Mouse (Mus musculus): ENCODE data around the gene Cd52. TPM values are rescaled to one million over a fixed set of nuclear protein-coding genes. Genes with fewer than 3 reads are reported as not detected.

Cd52 gene
- polyA plus RNA-seq, 1 experiment: 14.0 TPM

GRCm38 (mm10) chr4:134112403-134112802, 17.5 kb upstream of the Cd52 start:
- H3K27ac ChIP-seq (replicated peaks; ENCODE audit: low read depth, low read length): no peak overlapping the region
- no peak overlapping the region for H3K4me3 ChIP-seq (ENCODE audit: insufficient read depth, low read depth, low read length)
- H3K4me1 ChIP-seq (ENCODE audit: control insufficient read depth, insufficient read depth, insufficient read length, low read length): no peaks in the 10 kb centered on the region

- no peak overlapping the region for H3K27ac ChIP-seq (replicated peaks; ENCODE audit: low read depth, low read length)
- no peaks in the 10 kb centered on the region for H3K4me1 ChIP-seq (ENCODE audit: control insufficient read depth, insufficient read depth, insufficient read length, low read length)
- no peak overlapping the region for H3K4me3 ChIP-seq (ENCODE audit: insufficient read depth, low read depth, low read length)
These were observed 15.8 kb upstream of the Cd52 start for GRCm38 (mm10) chr4:134110653-134111052.

GRCm38 (mm10) chr4:134108196-134108595, 13.3 kb upstream of the Cd52 start:
- H3K4me3 ChIP-seq (ENCODE audit: insufficient read depth, low read depth, low read length): no peak overlapping the region
- H3K27ac ChIP-seq (replicated peaks; ENCODE audit: low read depth, low read length): no peak overlapping the region
- no peaks in the 10 kb centered on the region for H3K4me1 ChIP-seq (ENCODE audit: control insufficient read depth, insufficient read depth, insufficient read length, low read length)

- Histone ChIP-seq H3K4me1 (ENCODE audit: control insufficient read depth, insufficient read depth, insufficient read length, low read length) (no peaks in the 10 kb centered on the region), H3K4me3 (ENCODE audit: insufficient read depth, low read depth, low read length) (no peak overlapping the region), H3K27ac (replicated peaks; ENCODE audit: low read depth, low read length) (no peak overlapping the region)
These were observed 12.8 kb upstream of the Cd52 start for GRCm38 (mm10) chr4:134107730-134108129.

GRCm38 (mm10) chr4:134106105-134106504, 11.2 kb upstream of the Cd52 start:
- Histone ChIP-seq H3K4me3 (ENCODE audit: insufficient read depth, low read depth, low read length) (no peak overlapping the region), H3K27ac (replicated peaks; ENCODE audit: low read depth, low read length) (no peak overlapping the region), H3K4me1 (ENCODE audit: control insufficient read depth, insufficient read depth, insufficient read length, low read length) (no peaks in the 10 kb centered on the region)

- H3K27ac ChIP-seq (replicated peaks; ENCODE audit: low read depth, low read length): no peak overlapping the region
- peak overlapping the region; percentile 90 for H3K4me3 ChIP-seq (ENCODE audit: insufficient read depth, low read depth, low read length)
- H3K4me1 ChIP-seq (ENCODE audit: control insufficient read depth, insufficient read depth, insufficient read length, low read length): no peaks in the 10 kb centered on the region
These were observed 7.8 kb upstream of the Cd52 start for GRCm38 (mm10) chr4:134102742-134103119.

GRCm38 (mm10) chr4:134101979-134102741, 7.3 kb upstream of the Cd52 start, which contains the start of gene Ubxn11:
Ubxn11 (plus strand) TSS chr4:134102570.
- Histone ChIP-seq H3K27ac (replicated peaks; ENCODE audit: low read depth, low read length) (no peak within 1 kb of the TSS), H3K4me1 (ENCODE audit: control insufficient read depth, insufficient read depth, insufficient read length, low read length) (no peaks in the 10 kb centered on the region)

GRCm38 (mm10) chr4:134100245-134100644, 5.4 kb upstream of the Cd52 start:
- Histone ChIP-seq H3K4me1 (ENCODE audit: control insufficient read depth, insufficient read depth, insufficient read length, low read length) (no peaks in the 10 kb centered on the region), H3K4me3 (ENCODE audit: insufficient read depth, low read depth, low read length) (no peak overlapping the region), H3K27ac (replicated peaks; ENCODE audit: low read depth, low read length) (no peak overlapping the region)

More at GRCm38 (mm10) chr4:134101979-134102741, 7.3 kb upstream of the Cd52 start, which contains the start of gene Ubxn11:
- peak within 1 kb of the TSS; percentile 90 for H3K4me3 ChIP-seq (ENCODE audit: insufficient read depth, low read depth, low read length)

GRCm38 (mm10) chr4:134098628-134099027, 3.7 kb upstream of the Cd52 start:
- Histone ChIP-seq H3K4me1 (ENCODE audit: control insufficient read depth, insufficient read depth, insufficient read length, low read length) (no peaks in the 10 kb centered on the region), H3K27ac (replicated peaks; ENCODE audit: low read depth, low read length) (peak overlapping the region; percentile 79)

GRCm38 (mm10) chr4:134097015-134097608, 2.2 kb upstream of the Cd52 start:
- no peaks in the 10 kb centered on the region for H3K4me1 ChIP-seq (ENCODE audit: control insufficient read depth, insufficient read depth, insufficient read length, low read length)
- H3K4me3 ChIP-seq (ENCODE audit: insufficient read depth, low read depth, low read length): no peak overlapping the region
- H3K27ac ChIP-seq (replicated peaks; ENCODE audit: low read depth, low read length): peak overlapping the region; percentile 76

More at GRCm38 (mm10) chr4:134098628-134099027, 3.7 kb upstream of the Cd52 start:
- no peak overlapping the region for H3K4me3 ChIP-seq (ENCODE audit: insufficient read depth, low read depth, low read length)

- Histone ChIP-seq H3K4me3 (ENCODE audit: insufficient read depth, low read depth, low read length) (no peak overlapping the region), H3K27ac (replicated peaks; ENCODE audit: low read depth, low read length) (no peak overlapping the region), H3K4me1 (ENCODE audit: control insufficient read depth, insufficient read depth, insufficient read length, low read length) (no peaks in the 10 kb centered on the region)
These were observed 1.2 kb upstream of the Cd52 start for GRCm38 (mm10) chr4:134096120-134096519.

GRCm38 (mm10) chr4:134094004-134094564, 798 bp downstream of the Cd52 start:
- Histone ChIP-seq H3K4me1 (ENCODE audit: control insufficient read depth, insufficient read depth, insufficient read length, low read length) (no peaks in the 10 kb centered on the region), H3K27ac (replicated peaks; ENCODE audit: low read depth, low read length) (0 out of 2 replicates have a peak overlapping the region, but pooled peaks have one; percentile 31), H3K4me3 (ENCODE audit: insufficient read depth, low read depth, low read length) (peak overlapping the region; percentile 39)

GRCm38 (mm10) chr4:134092382-134093288, 2.2 kb downstream of the Cd52 start:
- H3K4me1 ChIP-seq (ENCODE audit: control insufficient read depth, insufficient read depth, insufficient read length, low read length): no peaks in the 10 kb centered on the region
- H3K4me3 ChIP-seq (ENCODE audit: insufficient read depth, low read depth, low read length): no peak overlapping the region
- no peak overlapping the region for H3K27ac ChIP-seq (replicated peaks; ENCODE audit: low read depth, low read length)

GRCm38 (mm10) chr4:134091225-134091529, 3.7 kb downstream of the Cd52 start:
- Histone ChIP-seq H3K27ac (replicated peaks; ENCODE audit: low read depth, low read length) (no peak overlapping the region), H3K4me1 (ENCODE audit: control insufficient read depth, insufficient read depth, insufficient read length, low read length) (no peaks in the 10 kb centered on the region), H3K4me3 (ENCODE audit: insufficient read depth, low read depth, low read length) (no peak overlapping the region)

All from brown adipose tissue, adult 24 weeks (tissue).